Mouse (Mus musculus): ENCODE results near the gene Lsm12. TPM values are rescaled to one million over a fixed set of nuclear protein-coding genes. Genes with fewer than 3 reads are reported as not detected.
A peak's percentile ranks its signal among the peaks of the same experiment; 100 is the strongest.

Lsm12 gene
- 66.9 and 78.7 TPM in 2 replicates for total RNA-seq (2012; rRNA removed)
- 70.0 and 78.9 TPM in 2 replicates for total RNA-seq (2014; rRNA removed)
- 164 and 185 TPM in 2 replicates for polyA plus RNA-seq (2012; ENCODE audit: insufficient read length, low read depth)

- in situ Hi-C loops (cut with MboI; ENCODE audit: low pct_ligation_motif_present, low pct_unique_long_range_greater_than_20kb, low sequenced_read_pairs), result no loop called here
- Histone ChIP-seq H3K9me3 (replicated peaks; ENCODE audit: low read length) (no peaks in the 10 kb centered on the region), H3K27me3 (replicated peaks) (no peaks in the 10 kb centered on the region), H3K4me2 (ENCODE audit: insufficient read depth, low read depth, poor library complexity, severe bottlenecking) (peak within 1 kb of the TSS; percentile 83), H3K79me2 (replicated peaks; ENCODE audit: control insufficient read depth, extremely low read depth, insufficient read depth, poor library complexity, severe bottlenecking) (peaks cover 49% of the 10 kb centered on the region), H3K4me1 (ENCODE audit: control insufficient read depth in 1 of 2, insufficient read depth in 2 of 2) (peaks cover 6 to 57% of the 10 kb centered on the region in 2 experiments), H3K4me3 (replicated peaks in 1 of 3; ENCODE audit: low read depth in 2 of 3, low read length in 2 of 3, poor library complexity in 1 of 3) (peak within 1 kb of the TSS; percentile 60 to 88 (median 81)), H3K36me3 (replicated peaks in 1 of 2; ENCODE audit: control insufficient read depth in 1 of 2, insufficient read depth in 1 of 2, low read length in 1 of 2) (peaks cover 20 to 34% of the 10 kb centered on the region in 2 experiments), H3K27ac (ENCODE audit: insufficient read depth, low read depth) (peak within 1 kb of the TSS; percentile 83), H3K9ac (ENCODE audit: insufficient read depth, low read depth) (peak within 1 kb of the TSS; percentile 86)
- TF ChIP-seq KAT2A (IDR thresholded peaks at IDR 0.05; ENCODE audit: insufficient replicate concordance, low read length), result 0 out of 2 replicates have a peak, but pooled peaks have one; percentile 58
- TF ChIP-seq ZMIZ1 (IDR thresholded peaks at IDR 0.05; ENCODE audit: low read depth, low read length), result peak; percentile 92
- peak; percentile 95 for TF ChIP-seq TBP (conservative IDR thresholded peaks at IDR 0.05; ENCODE audit: low read depth, low read length)
- no peak for TF ChIP-seq JUND (conservative IDR thresholded peaks at IDR 0.05; ENCODE audit: low read depth, low read length)
- peak; percentile 63; the same call in 1 of the 2 replicates for TF ChIP-seq HCFC1 (IDR thresholded peaks at IDR 0.05; ENCODE audit: low read depth, low read length)
- no peak for TF ChIP-seq ZNF384 (IDR thresholded peaks at IDR 0.05; ENCODE audit: low read depth, low read length)
- no peak for TF ChIP-seq SMC3 (IDR thresholded peaks at IDR 0.05; ENCODE audit: low read depth, low read length)
- TF ChIP-seq ELF1 (IDR thresholded peaks at IDR 0.05; ENCODE audit: low read depth, low read length), result peak; percentile 57; the same call in 1 of the 2 replicates
- peak; percentile 84 for TF ChIP-seq NRF1 (IDR thresholded peaks at IDR 0.05; ENCODE audit: low read depth, low read length)
- TF ChIP-seq RAD21 (IDR thresholded peaks at IDR 0.05; ENCODE audit: low read depth, low read length), result no peak
- no peak for TF ChIP-seq UBTF (IDR thresholded peaks at IDR 0.05; ENCODE audit: low read depth, low read length)
- TF ChIP-seq MYC (IDR thresholded peaks at IDR 0.05; ENCODE audit: low read depth, low read length), result peak; percentile 69; the same call in 1 of the 2 replicates
- TF ChIP-seq MAZ (IDR thresholded peaks at IDR 0.05; ENCODE audit: low read depth, low read length), result peak; percentile 82
- TF ChIP-seq POLR2A (IDR thresholded peaks at IDR 0.05; ENCODE audit: low read depth, low read length), result peak; percentile 94
- TF ChIP-seq ZC3H11A (IDR thresholded peaks at IDR 0.05; ENCODE audit: low read depth, low read length), result no peak
- TF ChIP-seq CHD2 (IDR thresholded peaks at IDR 0.05; ENCODE audit: low read length), result peak; percentile 77
- peak; percentile 62 for TF ChIP-seq IRF4 (IDR thresholded peaks at IDR 0.05; ENCODE audit: low read depth, low read length)
- TF ChIP-seq RCOR1 (conservative IDR thresholded peaks at IDR 0.05; ENCODE audit: low read depth, low read length), result no peak
- TF ChIP-seq MEF2A (IDR thresholded peaks at IDR 0.05; ENCODE audit: borderline replicate concordance, low read depth, low read length), result peak; percentile 56; the same call in 1 of the 2 replicates
- peak; percentile 84 for TF ChIP-seq SIN3A (IDR thresholded peaks at IDR 0.05; ENCODE audit: low read length)
- peak; percentile 32; the same call in 1 of the 2 replicates for TF ChIP-seq MAX (IDR thresholded peaks at IDR 0.05; ENCODE audit: low read length)
- TF ChIP-seq ETS1 (conservative IDR thresholded peaks at IDR 0.05; ENCODE audit: low read depth, low read length), result peak; percentile 17; the same call in 1 of the 2 replicates
- peak; percentile 70 for TF ChIP-seq MXI1 (IDR thresholded peaks at IDR 0.05; ENCODE audit: low read depth, low read length)
- TF ChIP-seq ZKSCAN1 (IDR thresholded peaks at IDR 0.05; ENCODE audit: borderline replicate concordance, low read depth, low read length), result no peak; the same call in 1 of the 2 replicates
- TF ChIP-seq CTCF (conservative IDR thresholded peaks at IDR 0.05 in 1 of 2, IDR thresholded peaks at IDR 0.05 in 1 of 2; ENCODE audit: low read depth in 2 of 2, low read length in 2 of 2), result no peak; a peak in 1 of 4 replicates
- peak; percentile 94 for TF ChIP-seq TCF12 (IDR thresholded peaks at IDR 0.05; ENCODE audit: low read depth, low read length)
- peak; percentile 87 for TF ChIP-seq NELFE (IDR thresholded peaks at IDR 0.05; ENCODE audit: low read depth, low read length)
- TF ChIP-seq POLR2AphosphoS2 (IDR thresholded peaks at IDR 0.05; ENCODE audit: low read depth, low read length), result peak; percentile 93
- dilution Hi-C loops (cut with MboI; ENCODE audit: extremely low pct_ligation_motif_present, extremely low pct_unique_long_range_greater_than_20kb, low sequenced_read_pairs), result no loop called here
- peak; percentile 94 for DNase-seq (ENCODE audit: extremely low read depth)
These were observed at the start of gene Lsm12 for GRCm38 (mm10) chr11:102184646-102185495. Gene Lsm12 (minus strand): TSS chr11:102185296.
